Mouse (Mus musculus) layer of hippocampus, adult 2 months (tissue): ENCODE measurements around the gene Plxnd1. TPM values are rescaled to one million over a fixed set of nuclear protein-coding genes. Genes with fewer than 3 reads are reported as not detected.
A peak's percentile ranks its signal among the peaks of the same experiment; 100 is the strongest.

Experiments
- DNase-seq, 2 experiments: peaks; one replicate each; pipeline ENCODE4 v3.0.0; 2022; ENCODE audit warnings: low spot score in 2 of 2
- H3K27ac ChIP-seq: fragments of 200-600 bp; 2 replicates; pipeline ENCODE4 v1.8.1; 2022
- H3K4me3 ChIP-seq: fragments of 200-600 bp; 2 replicates; pipeline ENCODE4 v1.8.1; 2022; ENCODE audit warnings: mild to moderate bottlenecking
- CTCF ChIP-seq: fragments of 200-600 bp; conservative IDR thresholded peaks from 2 replicates; pipeline ENCODE4 v1.8.1; 2022; ENCODE audit warnings: antibody characterized with exemption, mild to moderate bottlenecking, moderate library complexity
- long read RNA-seq, 2 experiments: library from polyadenylated mRNA; stranded (forward); transcript quantifications; one replicate each; pipeline ENCODE4 v2.0.0; 2021; ENCODE audit warnings: borderline mapping rate in 2 of 2
- total RNA-seq, 2 experiments: library from RNA; stranded (reverse); gene quantifications; 2 replicates each; pipeline ENCODE4 v1.2.3; 2021

The Plxnd1 gene
- 10 to 100 TPM; 16.6 to 24.4 TPM for total RNA-seq
- long read RNA-seq, experiment 1, full-length matches to known transcripts, result 8 of 15 reads
- long read RNA-seq, experiment 1, partial matches to known transcripts, result 5 of 15 reads
- long read RNA-seq, experiment 1, other reads (novel, unspliced or antisense), result 2 of 15 reads
- long read RNA-seq, experiment 2, full-length matches to known transcripts, result 7 of 12 reads
- long read RNA-seq, experiment 2, partial matches to known transcripts, result 5 of 12 reads
- long read RNA-seq, experiment 2, other reads (novel, unspliced or antisense), result 0 of 12 reads

- no peak for TF ChIP-seq CTCF
- H3K4me3 ChIP-seq, result peak within 1 kb of the TSS; percentile 61
- peak within 1 kb of the TSS; percentile 71 for H3K27ac ChIP-seq
- DNase-seq, result peak; percentile 66 to 75
Observed at GRCm38 (mm10) chr6:115994877-115995520, at the start of gene Plxnd1. TSS of gene Plxnd1 (minus strand) at chr6:115995005.

- no peak for TF ChIP-seq CTCF
- H3K27ac ChIP-seq, result peak overlapping the region; percentile 83
- no peak overlapping the region for H3K4me3 ChIP-seq
- no peak for DNase-seq
Observed at GRCm38 (mm10) chr6:116044039-116044438, 49.2 kb upstream of the Plxnd1 start.

DNA sequence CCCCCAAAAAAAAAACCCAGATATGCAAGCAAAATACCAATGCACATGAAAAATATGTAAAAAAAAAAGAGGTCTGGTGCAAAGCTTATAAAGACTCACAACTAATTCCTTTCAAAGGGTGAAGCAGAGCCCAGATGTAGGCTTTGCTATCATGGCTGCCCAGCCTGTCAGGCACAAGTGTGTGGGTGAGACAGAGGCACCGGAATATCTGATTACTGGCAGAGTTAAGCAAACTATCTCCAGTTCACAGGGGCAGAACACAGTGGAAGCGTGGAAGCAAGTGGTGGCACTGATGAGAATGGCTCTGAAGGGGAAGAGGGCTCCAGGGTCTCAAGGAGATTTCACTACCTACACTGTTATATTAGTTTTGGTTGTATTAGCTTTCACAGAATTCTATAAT, 43.4 kb upstream of the Plxnd1 start:
- TF ChIP-seq CTCF, result no peak
- H3K27ac ChIP-seq, result peak overlapping the region; percentile 15; the same call in 1 of the 2 replicates
- DNase-seq, result no peak
- H3K4me3 ChIP-seq, result no peak overlapping the region

DNA sequence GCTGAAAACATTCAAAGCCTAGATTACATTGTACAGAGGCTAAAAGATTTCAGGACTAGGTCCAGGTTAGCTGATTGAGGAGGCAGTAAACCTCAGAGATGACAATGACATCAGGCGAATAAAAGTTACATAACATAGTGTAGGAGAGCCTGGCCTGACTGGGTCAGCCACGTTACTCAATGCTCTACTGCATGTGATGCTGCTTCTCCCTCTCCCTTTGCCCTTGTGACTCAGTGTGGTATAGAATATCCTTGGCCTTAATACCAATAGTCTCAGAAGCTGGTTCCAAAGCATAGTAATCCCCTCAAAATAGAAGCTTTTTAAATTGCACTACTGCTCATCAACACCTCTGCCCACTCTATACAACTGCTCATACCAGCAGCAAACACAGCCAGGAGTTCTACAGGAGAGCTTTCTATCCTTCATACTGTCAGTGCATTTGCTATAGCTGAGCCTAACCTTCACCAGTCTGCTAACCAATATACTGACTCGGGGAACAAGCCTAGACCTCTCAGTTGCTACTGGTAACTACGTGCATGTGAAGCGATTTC, 42.6 kb upstream of the Plxnd1 start:
- no peak overlapping the region for H3K4me3 ChIP-seq
- no peak for TF ChIP-seq CTCF
- DNase-seq, result no peak
- H3K27ac ChIP-seq, result peak overlapping the region; percentile 71

GRCm38 (mm10) chr6:116036555-116036954, 41.8 kb upstream of the Plxnd1 start:
- Histone ChIP-seq H3K4me3 (no peak overlapping the region), H3K27ac (peak overlapping the region; percentile 71; the same call in 1 of the 2 replicates)
- no peak for TF ChIP-seq CTCF
- no peak for DNase-seq

DNA sequence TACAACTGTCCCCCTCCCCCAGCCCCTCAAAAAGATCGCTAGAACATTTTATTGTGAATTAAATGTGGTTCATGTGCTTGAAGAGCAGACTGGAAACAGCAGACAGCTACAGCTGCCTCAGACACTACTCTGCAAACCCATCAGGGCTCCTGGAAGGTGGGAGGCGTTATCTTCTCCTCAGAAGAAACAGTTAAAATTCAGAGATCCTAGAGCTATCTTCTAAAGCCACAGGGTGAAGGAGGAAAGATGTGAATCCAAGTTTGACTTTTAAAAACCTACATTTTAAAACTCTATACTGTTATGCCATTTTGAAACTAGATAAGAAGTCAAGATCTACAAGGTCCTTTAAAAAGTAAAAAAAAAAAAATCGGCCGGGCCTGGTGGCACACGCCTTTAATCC, 36.2 kb upstream of the Plxnd1 start:
- no peak for DNase-seq
- Histone ChIP-seq H3K4me3 (no peak overlapping the region), H3K27ac (no peak overlapping the region)
- TF ChIP-seq CTCF, result no peak

- no peak for TF ChIP-seq CTCF
- Histone ChIP-seq H3K27ac (no peak overlapping the region), H3K4me3 (no peak overlapping the region)
- DNase-seq, result no peak
Observed at GRCm38 (mm10) chr6:116024666-116025065, 29.9 kb upstream of the Plxnd1 start.

- DNase-seq, result no peak
- TF ChIP-seq CTCF, result no peak
- H3K27ac ChIP-seq, result no peak overlapping the region
- no peak overlapping the region for H3K4me3 ChIP-seq
Observed at GRCm38 (mm10) chr6:116021961-116022485, 27.2 kb upstream of the Plxnd1 start.

GRCm38 (mm10) chr6:116015902-116016301, 21.1 kb upstream of the Plxnd1 start:
- no peak for DNase-seq
- TF ChIP-seq CTCF, result no peak
- Histone ChIP-seq H3K27ac (no peak overlapping the region), H3K4me3 (no peak overlapping the region)

GRCm38 (mm10) chr6:116014111-116014510, 19.3 kb upstream of the Plxnd1 start:
- H3K27ac ChIP-seq, result no peak overlapping the region
- TF ChIP-seq CTCF, result no peak
- no peak for DNase-seq
- H3K4me3 ChIP-seq, result no peak overlapping the region

GRCm38 (mm10) chr6:116013687-116014086, 18.9 kb upstream of the Plxnd1 start:
- TF ChIP-seq CTCF, result no peak
- Histone ChIP-seq H3K4me3 (no peak overlapping the region), H3K27ac (no peak overlapping the region)
- no peak for DNase-seq

DNA sequence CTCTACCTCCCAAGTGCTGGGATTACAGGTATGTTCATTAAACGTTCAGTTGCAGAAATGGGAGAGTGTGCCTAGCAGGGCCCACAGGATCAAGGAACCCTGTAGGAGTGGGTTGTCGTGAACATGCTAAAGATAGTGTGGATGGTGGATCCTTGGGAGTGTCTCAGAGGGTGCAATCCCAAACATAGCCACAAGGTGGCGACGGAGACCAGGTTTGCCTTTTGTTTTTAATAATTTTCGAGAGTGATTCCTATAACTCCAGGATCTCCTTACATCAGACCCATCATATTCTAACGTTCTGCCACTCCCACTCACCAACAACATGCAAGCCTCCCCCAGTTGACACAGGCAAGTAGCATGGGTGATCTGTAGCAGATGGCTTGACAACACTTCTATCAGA, 15.7 kb upstream of the Plxnd1 start:
- H3K27ac ChIP-seq, result no peak overlapping the region
- no peak overlapping the region for H3K4me3 ChIP-seq
- peak; percentile 99 for TF ChIP-seq CTCF
- DNase-seq, result peak; percentile 86 to 91

DNA sequence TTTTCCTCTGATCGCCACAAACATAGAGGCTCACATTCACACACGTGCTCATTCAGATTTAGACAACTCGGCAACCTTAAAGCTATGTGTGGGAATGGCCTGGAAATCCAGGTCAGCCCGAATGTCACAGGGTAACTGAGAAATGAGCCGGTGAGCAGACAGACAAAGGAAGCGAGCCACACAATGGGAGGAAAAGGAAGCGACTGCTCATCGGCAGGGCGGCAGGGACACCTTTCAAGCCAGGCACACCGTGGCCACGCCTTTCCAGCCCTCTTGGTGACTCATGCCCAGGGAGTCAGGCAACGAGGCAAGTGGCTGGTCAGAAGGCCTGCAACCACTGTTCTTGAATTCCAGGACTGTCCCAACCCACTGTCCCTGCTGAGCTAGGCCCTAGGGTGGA, 14.6 kb upstream of the Plxnd1 start:
- no peak for DNase-seq
- no peak overlapping the region for H3K27ac ChIP-seq
- H3K4me3 ChIP-seq, result no peak overlapping the region
- no peak for TF ChIP-seq CTCF

DNA sequence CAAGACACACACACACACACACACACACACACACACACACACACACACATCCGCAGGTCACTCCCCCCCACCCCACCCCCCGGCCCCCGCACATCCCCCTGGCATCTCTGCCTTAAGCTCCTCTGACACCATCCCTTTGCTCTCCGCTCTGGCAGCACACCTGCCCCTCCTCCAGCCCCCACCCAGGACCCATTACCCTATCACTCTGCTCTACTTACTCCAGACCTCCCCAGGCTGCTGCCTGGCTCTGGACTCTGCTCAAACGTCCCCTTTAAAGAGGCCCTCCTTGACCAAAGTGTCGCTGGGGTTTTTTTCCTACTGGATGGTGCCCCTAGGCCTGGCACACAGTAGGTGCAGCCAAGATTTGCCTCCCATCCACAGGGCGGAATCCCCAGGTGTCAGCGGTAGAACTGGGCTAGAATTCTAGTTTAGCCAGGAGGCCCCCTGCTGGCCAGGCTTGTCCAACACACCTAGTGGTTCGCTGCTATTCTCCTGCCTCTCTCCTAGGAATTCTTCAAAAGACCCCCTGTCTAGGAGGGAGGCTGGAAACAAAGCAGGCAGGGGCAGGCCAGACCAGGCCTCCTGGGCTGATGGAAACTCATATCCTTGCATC, 12.9 kb upstream of the Plxnd1 start:
- no peak overlapping the region for H3K4me3 ChIP-seq
- no peak overlapping the region for H3K27ac ChIP-seq
- TF ChIP-seq CTCF, result peak; percentile 93
- DNase-seq, result peak in 1 of 2 experiments; percentile 74
